Mouse (Mus musculus): ENCODE measurements around the gene 1700123O20Rik. TPM values are rescaled to one million over a fixed set of nuclear protein-coding genes. Genes with fewer than 3 reads are reported as not detected.

Gene 1700123O20Rik
- total RNA-seq, 2 experiments from 2014 or later = 42.2 to 44.3 TPM

DNA sequence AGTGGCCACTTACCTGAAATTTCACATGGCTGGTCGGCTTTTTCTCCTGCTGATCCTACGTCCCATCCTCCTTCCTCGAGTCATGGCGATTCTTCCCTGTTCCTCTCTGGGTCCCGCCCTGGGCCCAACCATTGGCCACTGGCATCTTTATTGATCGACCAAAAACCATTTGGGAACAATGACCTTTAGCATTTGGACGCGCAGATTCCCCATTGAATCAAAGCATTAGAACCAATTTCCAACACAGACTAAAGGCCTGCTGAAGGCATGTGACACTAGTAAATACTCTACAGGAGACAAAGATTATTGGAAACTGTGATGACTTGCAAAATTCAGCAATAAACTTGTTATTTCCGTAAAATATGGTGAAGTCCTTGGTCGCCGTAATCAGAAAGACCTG lies 34.0 kb downstream of the 1700123O20Rik start:
- no peak for ATAC-seq (replicated peaks; ENCODE audit: poor library complexity, severe bottlenecking)

DNA sequence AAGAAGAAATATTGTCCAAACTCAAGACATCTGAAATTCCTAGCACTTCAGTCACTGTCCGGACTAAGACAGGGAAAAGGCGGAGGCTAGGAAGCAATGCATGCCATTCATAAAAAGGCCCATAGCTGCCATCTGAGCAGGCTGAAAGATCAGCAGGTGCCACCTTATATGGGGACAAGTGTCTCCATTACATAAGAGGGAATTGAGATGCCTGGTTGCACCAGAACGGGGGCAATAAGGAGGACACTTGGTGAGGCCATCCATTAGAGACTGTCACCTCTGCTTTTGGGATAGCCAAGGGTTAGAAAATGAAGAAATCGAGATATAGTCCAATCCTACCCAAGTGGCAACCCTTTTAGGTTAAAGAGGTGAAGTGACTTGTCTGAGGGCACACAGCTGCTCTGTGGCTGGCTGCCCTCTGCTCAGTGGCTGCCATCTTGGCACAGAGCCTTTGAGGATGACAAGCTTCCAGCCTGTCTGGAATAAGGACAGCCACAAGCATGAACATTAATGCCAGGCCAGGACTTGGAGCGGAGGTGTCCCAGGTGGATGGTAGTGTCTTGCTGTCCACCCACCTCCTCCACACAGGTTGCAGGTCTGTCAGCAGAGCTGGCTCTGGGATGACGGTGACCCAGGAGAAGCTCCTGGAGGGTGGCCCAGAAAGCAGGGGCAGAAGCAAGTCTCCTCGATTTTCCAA lies 34.8 kb downstream of the 1700123O20Rik start:
- no peak for ATAC-seq (replicated peaks; ENCODE audit: poor library complexity, severe bottlenecking)

DNA sequence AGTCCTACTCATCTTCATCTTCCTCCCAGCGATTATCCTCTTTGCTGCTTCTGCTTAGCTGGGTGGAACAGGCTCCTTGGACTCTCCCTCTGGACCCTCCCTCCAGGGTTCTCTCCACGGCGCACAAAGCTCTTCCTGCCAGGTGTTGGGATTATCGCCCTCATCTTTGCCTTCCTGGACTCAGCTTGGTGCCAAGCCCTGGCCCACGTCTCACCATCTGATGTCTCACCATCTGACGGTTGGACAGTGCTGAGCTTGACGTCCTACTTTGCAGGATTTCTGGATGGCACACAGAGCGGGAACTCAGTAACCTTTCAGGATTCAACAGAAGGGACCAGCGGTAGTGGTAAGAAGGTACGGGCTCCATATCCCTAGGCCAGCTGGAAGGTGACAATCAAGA lies 35.7 kb downstream of the 1700123O20Rik start:
- ATAC-seq (replicated peaks; ENCODE audit: poor library complexity, severe bottlenecking) = no peak

DNA sequence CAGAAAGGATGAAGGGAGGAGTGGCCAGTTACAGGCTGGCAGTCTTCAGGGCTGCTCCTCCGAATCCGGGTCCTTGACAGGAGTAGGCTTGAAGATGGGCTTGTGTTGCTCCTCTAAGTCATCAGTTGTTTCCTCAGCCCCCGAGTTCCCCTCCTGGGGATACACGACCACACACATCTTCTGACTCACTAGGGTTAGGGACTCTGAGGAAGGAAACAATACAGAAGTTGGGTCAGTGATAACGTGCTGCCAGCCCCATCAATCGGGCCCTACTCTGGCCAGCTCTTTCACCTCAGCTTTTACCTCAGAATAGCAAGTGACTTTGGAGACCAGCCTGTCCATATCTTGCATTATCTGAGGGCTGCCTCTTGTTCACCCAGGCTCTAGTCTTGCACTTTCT lies 38.0 kb downstream of the 1700123O20Rik start:
- ATAC-seq (replicated peaks; ENCODE audit: poor library complexity, severe bottlenecking) = peak; percentile 17; the same call in 1 of the 2 replicates

DNA sequence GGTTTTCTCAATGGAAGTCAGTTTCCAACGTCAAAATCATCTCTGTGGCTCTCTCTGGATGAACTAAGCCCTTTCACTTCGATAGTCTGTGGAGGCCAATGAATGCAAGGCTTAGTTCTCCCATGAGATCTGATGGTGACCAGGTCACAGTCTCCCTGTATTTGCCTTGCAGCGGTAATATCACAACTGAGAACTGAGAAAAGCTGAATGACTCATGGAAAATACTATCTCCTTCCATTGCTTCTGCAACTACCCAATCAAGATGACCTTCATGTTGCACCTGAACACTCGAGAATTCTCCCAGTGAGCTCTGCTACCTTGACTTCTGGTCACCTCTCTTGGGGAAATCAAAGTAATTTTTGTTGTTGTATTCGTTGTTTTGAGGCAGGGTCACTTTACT lies 41.5 kb downstream of the 1700123O20Rik start:
- ATAC-seq (replicated peaks; ENCODE audit: poor library complexity, severe bottlenecking) = no peak

DNA sequence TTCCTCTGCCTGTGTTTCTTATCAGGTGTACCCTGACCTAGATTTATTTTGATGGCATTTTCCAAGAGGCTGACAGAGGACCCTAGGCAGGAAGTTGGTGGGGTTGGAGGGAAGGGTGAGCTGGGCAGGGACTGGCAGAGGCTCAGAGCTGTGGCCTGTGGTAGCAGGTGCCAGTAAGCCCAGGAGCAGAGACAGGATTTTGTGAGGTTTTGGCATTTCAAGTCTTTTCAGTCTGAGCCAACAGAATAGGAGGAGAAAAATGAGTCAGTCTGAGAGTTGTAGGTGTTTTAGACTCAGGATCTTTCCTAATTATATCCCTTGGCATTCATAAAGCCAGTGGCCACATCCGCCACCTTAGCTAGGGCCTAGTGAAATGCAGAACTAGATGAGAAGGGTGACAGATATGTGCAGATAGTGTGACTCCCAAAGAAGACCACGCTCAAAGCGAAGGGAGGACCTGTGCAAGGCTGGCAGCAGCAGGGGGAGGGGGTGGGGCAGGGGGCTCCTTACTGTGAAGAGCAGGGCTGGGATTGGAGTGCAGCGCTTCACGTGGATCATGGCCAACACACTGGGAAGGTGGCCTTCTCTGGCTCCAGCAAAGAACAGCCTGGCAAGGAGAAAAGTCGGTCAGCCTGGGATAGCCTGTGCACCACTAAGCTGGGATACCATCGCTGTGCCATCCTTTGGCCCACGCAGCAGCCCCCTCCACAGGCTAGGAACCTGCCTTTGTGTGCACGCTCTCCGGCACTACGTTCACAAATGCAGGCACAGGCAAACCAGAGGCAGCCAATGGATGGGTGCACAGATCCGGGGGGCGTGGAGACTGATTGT lies 43.0 kb downstream of the 1700123O20Rik start:
- ATAC-seq (replicated peaks; ENCODE audit: poor library complexity, severe bottlenecking) = no peak

DNA sequence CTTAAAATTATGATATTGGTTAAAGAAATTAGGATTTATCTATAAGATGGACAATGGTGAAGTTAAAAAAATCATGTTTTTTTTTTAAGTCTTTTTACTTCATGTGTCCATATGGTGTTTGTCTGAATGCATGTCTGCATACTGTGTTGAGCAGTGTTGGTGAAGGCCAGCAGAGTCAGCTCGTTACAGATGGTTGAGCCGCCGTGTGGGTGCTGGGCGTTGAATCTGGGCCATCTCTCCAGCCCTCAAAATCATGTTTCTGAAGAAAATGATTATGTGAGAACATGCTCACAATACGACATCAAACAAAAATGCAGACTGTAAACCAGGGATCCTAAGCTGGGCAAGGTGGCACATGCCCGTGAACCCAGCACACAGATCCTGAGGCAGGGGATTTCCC lies 44.3 kb downstream of the 1700123O20Rik start:
- no peak for ATAC-seq (replicated peaks; ENCODE audit: poor library complexity, severe bottlenecking)

DNA sequence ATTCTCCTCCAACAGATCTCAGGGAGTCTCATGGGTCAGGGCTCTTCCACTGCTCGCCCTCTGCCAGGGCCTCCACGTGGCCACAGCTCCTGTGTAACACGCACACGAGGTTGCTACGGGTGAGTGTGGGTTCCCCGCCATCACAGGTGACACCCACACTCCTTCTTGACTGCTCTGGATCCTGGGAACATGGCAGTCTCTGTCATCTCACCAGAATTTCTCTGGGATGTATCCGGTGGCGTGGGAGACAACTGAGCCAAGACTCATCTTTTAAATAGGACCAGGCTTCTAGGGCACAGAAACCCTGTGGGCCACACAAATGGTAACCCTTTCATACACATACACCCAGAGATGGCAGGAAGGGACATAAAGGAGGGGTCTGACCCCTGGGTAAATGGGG lies 46.2 kb downstream of the 1700123O20Rik start:
- no peak for ATAC-seq (replicated peaks; ENCODE audit: poor library complexity, severe bottlenecking)

DNA sequence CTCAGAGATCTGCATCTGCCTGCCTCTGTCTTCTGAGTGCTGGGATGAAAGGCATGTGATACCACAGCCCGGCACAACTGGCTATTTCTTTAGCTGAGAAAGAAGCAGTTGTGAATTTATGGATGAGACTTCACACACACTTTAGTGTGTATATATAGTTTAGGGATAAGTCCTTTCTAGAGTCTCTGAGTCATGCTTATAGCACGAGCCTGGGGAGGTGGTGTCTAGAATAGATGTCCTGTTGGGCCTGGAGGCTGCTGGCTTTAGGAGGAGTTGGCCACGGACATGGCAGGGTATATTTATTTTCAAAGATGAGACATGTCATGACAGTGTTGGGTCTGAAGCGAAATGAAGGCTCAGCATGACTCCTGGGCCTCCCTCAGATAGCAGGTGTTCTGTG lies 48.0 kb downstream of the 1700123O20Rik start:
- no peak for ATAC-seq (replicated peaks; ENCODE audit: poor library complexity, severe bottlenecking)

DNA sequence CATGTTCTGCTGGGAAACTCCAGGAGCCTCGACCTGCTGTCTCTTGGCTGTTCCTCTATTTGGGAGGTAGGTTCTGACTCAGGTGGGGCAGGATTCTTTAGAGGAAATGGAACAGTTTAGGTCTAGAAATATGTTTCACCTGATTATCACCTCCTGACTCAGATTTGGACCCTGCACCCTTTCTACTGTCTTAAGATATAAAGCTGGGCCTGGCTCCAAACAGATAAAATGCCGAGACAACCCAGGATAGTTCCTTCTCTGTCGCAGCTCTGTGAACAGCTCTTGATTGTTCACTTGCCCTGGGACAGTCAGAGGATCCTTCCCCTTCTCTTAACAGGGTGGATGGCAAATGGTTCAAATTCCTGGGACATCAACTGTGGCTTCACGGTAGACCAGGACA lies 49.2 kb downstream of the 1700123O20Rik start:
- no peak for ATAC-seq (replicated peaks; ENCODE audit: poor library complexity, severe bottlenecking)

DNA sequence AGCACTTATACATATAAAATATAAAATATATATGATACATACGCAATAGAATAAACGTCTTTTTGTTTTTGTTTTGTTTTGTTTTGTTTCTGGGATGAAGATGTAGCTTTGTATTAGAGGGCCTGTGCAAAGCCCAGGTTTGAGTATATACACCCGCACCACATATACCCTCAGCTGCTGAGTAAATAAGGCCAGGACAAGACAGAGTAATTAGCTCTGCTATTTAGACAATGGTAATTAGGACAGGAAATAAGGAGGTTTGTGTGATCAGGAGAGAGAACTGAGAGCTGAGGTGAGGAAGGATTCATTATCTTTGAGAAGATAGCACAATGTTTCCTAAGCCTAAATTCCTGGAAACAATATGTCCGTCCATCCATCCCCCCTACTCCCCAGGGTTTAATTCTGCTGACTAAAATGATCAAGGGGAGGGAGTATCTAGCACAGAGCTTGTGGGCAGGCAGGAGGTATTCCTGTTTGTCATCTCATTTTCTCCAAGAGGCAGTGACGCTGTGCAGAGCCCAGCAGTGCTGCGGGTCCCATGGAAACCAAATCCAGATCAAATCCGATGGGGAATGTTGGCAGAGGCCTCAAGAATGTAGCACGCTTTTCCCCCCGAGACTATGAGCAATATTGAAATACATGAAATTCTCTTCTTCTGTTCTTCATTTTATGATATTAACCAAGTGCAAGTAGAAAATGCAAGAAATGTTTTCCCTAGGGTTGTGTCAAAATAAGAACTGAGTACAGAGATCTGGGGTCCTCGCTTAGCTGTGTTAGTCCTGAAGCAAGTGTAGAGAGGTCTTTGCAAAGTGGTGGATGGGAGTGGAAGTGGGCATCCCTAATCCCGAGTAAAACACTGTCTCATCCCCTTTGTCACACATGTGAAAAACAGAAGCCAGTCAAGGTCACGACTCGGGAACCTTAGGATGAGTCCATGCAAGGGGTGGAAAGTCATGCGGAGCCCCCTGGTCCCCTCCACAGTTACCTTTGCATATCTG lies 50.8 kb downstream of the 1700123O20Rik start:
- ATAC-seq (replicated peaks; ENCODE audit: poor library complexity, severe bottlenecking) = no peak

DNA sequence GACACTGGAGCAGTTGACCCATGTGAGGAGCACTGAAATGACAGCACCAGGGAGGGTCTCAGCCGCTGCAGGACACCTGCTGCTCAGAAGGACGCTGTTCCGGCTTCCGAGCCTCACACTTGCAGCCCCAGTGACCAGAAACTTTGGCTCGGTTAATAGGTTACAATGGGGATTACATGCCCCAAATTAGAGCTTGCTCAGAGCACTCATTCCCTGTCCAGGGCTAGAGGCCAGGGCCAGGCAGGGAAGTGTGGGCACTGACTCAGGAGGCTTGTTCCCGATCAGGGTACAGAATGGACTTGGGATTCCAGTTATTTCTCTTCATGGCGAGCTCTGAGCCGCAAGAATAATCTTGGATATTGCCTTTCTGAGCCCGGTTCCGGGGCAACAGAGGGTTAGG lies 51.6 kb downstream of the 1700123O20Rik start:
- no peak for ATAC-seq (replicated peaks; ENCODE audit: poor library complexity, severe bottlenecking)

Other genes starting within 250 kb of the 1700123O20Rik start
- 37.3 and 41.5 TPM in 2 replicates for gene Lrp10, start 222.1 kb upstream of the 1700123O20Rik start, total RNA-seq (2014; fragmentation: Nextera tagmentation)
- 20.0 and 23.7 TPM in 2 replicates for gene Lrp10, start 222.1 kb upstream of the 1700123O20Rik start, total RNA-seq (2017)
- not detected in 2 replicates for gene Rem2, start 210.1 kb upstream of the 1700123O20Rik start, total RNA-seq (2014; fragmentation: Nextera tagmentation)
- not detected in 2 replicates for gene Rem2, start 210.1 kb upstream of the 1700123O20Rik start, total RNA-seq (2017)
- gene Prmt5, start 168.7 kb upstream of the 1700123O20Rik start, total RNA-seq (2014; fragmentation: Nextera tagmentation) = 69.5 and 89.4 TPM in 2 replicates
- gene Prmt5, start 168.7 kb upstream of the 1700123O20Rik start, total RNA-seq (2017) = 57.4 and 68.2 TPM in 2 replicates
- 70.3 and 79.6 TPM in 2 replicates for gene Haus4, start 131.6 kb upstream of the 1700123O20Rik start, total RNA-seq (2014; fragmentation: Nextera tagmentation)
- gene Haus4, start 131.6 kb upstream of the 1700123O20Rik start, total RNA-seq (2017) = 85.8 and 93.8 TPM in 2 replicates
- gene Ajuba, start 108.7 kb upstream of the 1700123O20Rik start, total RNA-seq (2014; fragmentation: Nextera tagmentation) = 0.77 and 1.0 TPM in 2 replicates
- 1.2 and 2.1 TPM in 2 replicates for gene Ajuba, start 108.7 kb upstream of the 1700123O20Rik start, total RNA-seq (2017)
- gene 4931414P19Rik, start 80.2 kb upstream of the 1700123O20Rik start, total RNA-seq (2014; fragmentation: Nextera tagmentation) = 5.8 and 9.9 TPM in 2 replicates
- 3.6 and 4.3 TPM in 2 replicates for gene 4931414P19Rik, start 80.2 kb upstream of the 1700123O20Rik start, total RNA-seq (2017)
- 237 and 287 TPM in 2 replicates for gene Psmb5, start 68.2 kb upstream of the 1700123O20Rik start, total RNA-seq (2014; fragmentation: Nextera tagmentation)
- gene Psmb5, start 68.2 kb upstream of the 1700123O20Rik start, total RNA-seq (2017) = 63.3 and 69.9 TPM in 2 replicates
- 0.09 TPM in 1 of 2 replicates, not detected in the other for gene Psmb11, start 64.8 kb upstream of the 1700123O20Rik start, total RNA-seq (2014; fragmentation: Nextera tagmentation)
- gene Psmb11, start 64.8 kb upstream of the 1700123O20Rik start, total RNA-seq (2017) = not detected in 2 replicates
- not detected in 2 replicates for gene Gm17606, start 45.3 kb upstream of the 1700123O20Rik start, total RNA-seq (2014; fragmentation: Nextera tagmentation)
- gene Gm17606, start 45.3 kb upstream of the 1700123O20Rik start, total RNA-seq (2017) = not detected in 2 replicates
- gene Cdh24, start 44.9 kb upstream of the 1700123O20Rik start, total RNA-seq (2014; fragmentation: Nextera tagmentation) = 0.54 and 1.4 TPM in 2 replicates
- gene Cdh24, start 44.9 kb upstream of the 1700123O20Rik start, total RNA-seq (2017) = 0.39 and 0.41 TPM in 2 replicates
- gene Acin1, start 715 bp downstream of the 1700123O20Rik start, total RNA-seq (2014; fragmentation: Nextera tagmentation) = 236 and 252 TPM in 2 replicates
- 198 and 208 TPM in 2 replicates for gene Acin1, start 715 bp downstream of the 1700123O20Rik start, total RNA-seq (2017)
- 0.15 TPM in 1 of 2 replicates, not detected in the other for gene Gm29776, start 12.6 kb downstream of the 1700123O20Rik start, total RNA-seq (2014; fragmentation: Nextera tagmentation)
- 0.22 TPM in 1 of 2 replicates, not detected in the other for gene Gm29776, start 12.6 kb downstream of the 1700123O20Rik start, total RNA-seq (2017)
- 23.1 and 45.9 TPM in 2 replicates for gene Cebpe, start 26.0 kb downstream of the 1700123O20Rik start, total RNA-seq (2014; fragmentation: Nextera tagmentation)
- gene Cebpe, start 26.0 kb downstream of the 1700123O20Rik start, total RNA-seq (2017) = 57.2 and 63.7 TPM in 2 replicates
- 7.6 and 8.3 TPM in 2 replicates for gene Slc7a8, start 95.7 kb downstream of the 1700123O20Rik start, total RNA-seq (2014; fragmentation: Nextera tagmentation)
- gene Slc7a8, start 95.7 kb downstream of the 1700123O20Rik start, total RNA-seq (2017) = 2.0 and 3.2 TPM in 2 replicates
- not detected in 2 replicates for gene Rnf212b, start 127.9 kb downstream of the 1700123O20Rik start, total RNA-seq (2014; fragmentation: Nextera tagmentation)
- not detected in 2 replicates for gene Rnf212b, start 127.9 kb downstream of the 1700123O20Rik start, total RNA-seq (2017)
- 14.3 and 19.1 TPM in 2 replicates for gene Homez, start 184.7 kb downstream of the 1700123O20Rik start, total RNA-seq (2014; fragmentation: Nextera tagmentation)
- 8.4 and 8.7 TPM in 2 replicates for gene Homez, start 184.7 kb downstream of the 1700123O20Rik start, total RNA-seq (2017)
- gene Ppp1r3e, start 191.3 kb downstream of the 1700123O20Rik start, total RNA-seq (2014; fragmentation: Nextera tagmentation) = 12.2 and 21.1 TPM in 2 replicates
- gene Ppp1r3e, start 191.3 kb downstream of the 1700123O20Rik start, total RNA-seq (2017) = 2.5 and 2.9 TPM in 2 replicates
- gene Bcl2l2, start 197.2 kb downstream of the 1700123O20Rik start, total RNA-seq (2014; fragmentation: Nextera tagmentation) = 9.4 and 13.5 TPM in 2 replicates
- 9.9 and 10.9 TPM in 2 replicates for gene Bcl2l2, start 197.2 kb downstream of the 1700123O20Rik start, total RNA-seq (2017)
- not detected in 2 replicates for gene Gm20521, start 197.2 kb downstream of the 1700123O20Rik start, total RNA-seq (2014; fragmentation: Nextera tagmentation)
- not detected in 2 replicates for gene Gm20521, start 197.2 kb downstream of the 1700123O20Rik start, total RNA-seq (2017)
- 181 and 215 TPM in 2 replicates for gene Pabpn1, start 206.3 kb downstream of the 1700123O20Rik start, total RNA-seq (2014; fragmentation: Nextera tagmentation)
- gene Pabpn1, start 206.3 kb downstream of the 1700123O20Rik start, total RNA-seq (2017) = 286 and 319 TPM in 2 replicates
- gene Slc22a17, start 226.9 kb downstream of the 1700123O20Rik start, total RNA-seq (2014; fragmentation: Nextera tagmentation) = 1.4 and 2.8 TPM in 2 replicates
- gene Slc22a17, start 226.9 kb downstream of the 1700123O20Rik start, total RNA-seq (2017) = 0.52 and 0.77 TPM in 2 replicates
- not detected in 2 replicates for gene Efs, start 239.9 kb downstream of the 1700123O20Rik start, total RNA-seq (2014; fragmentation: Nextera tagmentation)
- not detected in 2 replicates for gene Efs, start 239.9 kb downstream of the 1700123O20Rik start, total RNA-seq (2017)
- gene Il25, start 246.5 kb downstream of the 1700123O20Rik start, total RNA-seq (2014; fragmentation: Nextera tagmentation) = not detected in 2 replicates
- not detected in 2 replicates for gene Il25, start 246.5 kb downstream of the 1700123O20Rik start, total RNA-seq (2017)